In the genomic region with DNA sequence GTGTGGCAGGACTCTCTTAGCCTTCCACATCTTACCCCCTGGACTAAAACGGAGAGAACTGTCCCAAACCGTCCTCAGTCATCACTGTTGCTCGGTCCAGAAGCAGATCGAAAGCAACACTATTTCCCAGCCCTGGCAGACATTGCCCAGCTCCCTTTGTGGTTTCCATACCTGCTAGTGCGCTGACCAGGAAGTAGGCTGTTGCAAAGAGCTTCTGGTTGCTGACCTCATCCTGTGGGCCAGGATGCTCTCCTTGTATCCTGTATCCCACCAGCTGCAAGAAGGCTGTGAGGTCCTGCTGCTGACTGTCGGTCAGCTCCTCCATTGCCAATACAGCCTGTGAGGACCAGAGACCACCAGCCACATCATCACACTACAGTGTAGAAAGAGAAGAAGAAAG, we compare ENCODE assay signal across 14 mouse cellular contexts. TPM values are rescaled to one million over a fixed set of nuclear protein-coding genes. Genes with fewer than 3 reads are reported as not detected.
DNase-seq lines count a peak whose midpoint lies in the region; ATAC-seq lines count a peak whose summit lies in the region.
"Had no signal": no experiment of that assay in that cellular context is flagged by ENCODE, and none has a peak within 500 bp of the region (broad histone marks: within the 10 kb centered on the region; RNA-seq: fewer than 3 reads in every experiment).

No protein-coding gene starts in this region.

- peak; percentile 83 for DNase-seq in heart, adult 11 months
- DNase-seq in heart, postnatal 14 days, result no peak
- DNase-seq in 416B (ENCODE audit: low read depth) (peak; percentile 49), adipocyte (ENCODE audit: low spot score) (no peak)
- DNase-seq: adrenal gland, adult 8-10 months; adrenal gland, postnatal 14 days; adrenal gland, postnatal 36 days; cerebellum, adult 11-12 months; cerebellum, adult 2 months; cerebellum, adult 9-10 months; cerebellum, postnatal 25 days had no signal

- ATAC-seq in megakaryocyte, adult 5-6 weeks (ENCODE audit: poor library complexity, severe bottlenecking), result peak; percentile 51
- ATAC-seq: forebrain, embryonic 14.5 days; forebrain, embryonic 16.5 days had no signal

- intact Hi-C loops in heart, postnatal 14 days (cut with DNase I), result no loop called here

RNA-seq across cellular contexts. Expression of gene Gsdme, which starts 44.6 kb away (rescaled TPM):
- total RNA-seq in heart, postnatal 14 days (2021), result under 1 TPM; 0.31 to 0.44 TPM
- total RNA-seq in megakaryocyte, adult 5-6 weeks (2015), result 17.1 and 17.9 TPM in 2 replicates
- total RNA-seq in megakaryocyte, adult 5-6 weeks (2017), result 18.6 and 31.3 TPM in 2 replicates

Comparison
In these comparisons a context has a peak if more than half of its experiments do, and no peak if none do; other contexts are left out.
1. DNase-seq: peak in heart, adult 11 months (single experiment) and 416B (single experiment); none in heart, postnatal 14 days (0 of 2) and adipocyte (single experiment).
2. RNA of gene Gsdme, which starts 44.6 kb away (total RNA-seq): 17.1 to 31.3 TPM in megakaryocyte, adult 5-6 weeks; 0.31 to 0.44 TPM in heart, postnatal 14 days; every median in the first group is over 10 times any median in the second.